Mouse (Mus musculus) MEL (cell line): Measurements from ENCODE around the gene Emx1. TPM values are rescaled to one million over a fixed set of nuclear protein-coding genes. Genes with fewer than 3 reads are reported as not detected.

Experiments
- DNase-seq: peaks from one replicate; pipeline ENCODE4 v3.0.0; 2011; ENCODE audit warnings: low read depth, low spot score
- H3K27ac ChIP-seq: 2 replicates; pipeline ENCODE4 v1.5.1; 2012; ENCODE audit warnings: low read depth, mild to moderate bottlenecking, control low read depth, low read length, moderate library complexity; ENCODE audit not compliant: control insufficient read depth
- H3K27me3 ChIP-seq, 2 experiments: fragments of 150-350 bp in 1 of 2; sonication (generic) in 1 of 2; 2 replicates each; pipeline ENCODE4 v1.6.1; 2012; ENCODE audit warnings: low read length in 2 of 2, mild to moderate bottlenecking in 2 of 2, improper control_type of control experiment in 1 of 2, moderate library complexity in 1 of 2; ENCODE audit not compliant: insufficient read depth in 2 of 2, control insufficient read depth in 1 of 2
- H3K36me3 ChIP-seq, 2 experiments: 2 replicates each; pipeline ENCODE4 v1.6.1; 2012 to 2014; ENCODE audit warnings: low read length in 2 of 2, improper control_type of control experiment in 1 of 2, inconsistent platforms in 1 of 2, mild to moderate bottlenecking in 1 of 2; ENCODE audit not compliant: insufficient read depth in 2 of 2, control insufficient read depth in 1 of 2
- H3K4me1 ChIP-seq, 2 experiments: fragments of 150-350 bp in 1 of 2; sonication (generic) in 1 of 2; 2 replicates each; pipeline ENCODE4 v1.6.1; 2012; ENCODE audit warnings: low read length in 2 of 2, improper control_type of control experiment in 1 of 2, mild to moderate bottlenecking in 1 of 2; ENCODE audit not compliant: insufficient read depth in 2 of 2, control insufficient read depth in 1 of 2
- H3K4me3 ChIP-seq, 2 experiments: fragments of 150-350 bp in 1 of 2; sonication (generic) in 1 of 2; 2 replicates each; pipeline ENCODE4 v1.5.1; 2012; ENCODE audit warnings: low read depth in 2 of 2, low read length in 2 of 2, mild to moderate bottlenecking in 2 of 2, moderate library complexity in 2 of 2, control low read depth in 1 of 2, improper control_type of control experiment in 1 of 2; ENCODE audit not compliant: control insufficient read depth in 1 of 2, insufficient read depth in 1 of 2
- H3K79me2 ChIP-seq: 2 replicates; pipeline ENCODE4 v1.6.1; 2012; ENCODE audit warnings: mild to moderate bottlenecking, low read length, moderate library complexity; ENCODE audit not compliant: control insufficient read depth, poor library complexity, insufficient read depth
- H3K9ac ChIP-seq: 2 replicates; pipeline ENCODE4 v1.6.1; 2012; ENCODE audit warnings: low read depth, mild to moderate bottlenecking, control low read depth, low read length, moderate library complexity; ENCODE audit not compliant: control insufficient read depth, poor library complexity, severe bottlenecking
- H3K9me3 ChIP-seq: fragments of 150-350 bp; sonication (generic); replicated peaks from 2 replicates; pipeline ENCODE4 v1.6.1; 2012; ENCODE audit warnings: mild to moderate bottlenecking, low read length, improper control_type of control experiment, moderate library complexity; ENCODE audit not compliant: insufficient read depth
- BHLHE40 ChIP-seq: IDR thresholded peaks from 2 replicates; pipeline ENCODE4 v1.6.1; 2012; ENCODE audit warnings: low read depth, mild to moderate bottlenecking, inconsistent platforms, low read length, improper control_type of control experiment, borderline replicate concordance
- CTCF ChIP-seq, 3 experiments: IDR thresholded peaks in 2 of 3; conservative IDR thresholded peaks in 1 of 3; 2 replicates each; pipeline ENCODE4 v1.5.1; 2011 to 2012; ENCODE audit warnings: low read length in 3 of 3, low read depth in 2 of 3, mild to moderate bottlenecking in 2 of 3, improper control_type of control experiment in 1 of 3, inconsistent platforms in 1 of 3, mixed read lengths in 1 of 3, moderate library complexity in 1 of 3; ENCODE audit not compliant: control insufficient read depth in 1 of 3, insufficient read depth in 1 of 3, poor library complexity in 1 of 3, severe bottlenecking in 1 of 3
- E2F4 ChIP-seq: IDR thresholded peaks from 2 replicates; pipeline ENCODE4 v1.6.1; 2011; ENCODE audit warnings: low read depth, low read length, improper control_type of control experiment, borderline replicate concordance
- GATA1 ChIP-seq: IDR thresholded peaks from 2 replicates; pipeline ENCODE4 v1.6.1; 2011; ENCODE audit warnings: low read depth, low read length, improper control_type of control experiment
- JUND ChIP-seq: IDR thresholded peaks from 2 replicates; pipeline ENCODE4 v1.6.1; 2011; ENCODE audit warnings: low read depth, mild to moderate bottlenecking, improper control_type of control experiment, low read length
- MAFK ChIP-seq: IDR thresholded peaks from 2 replicates; pipeline ENCODE4 v1.6.1; 2011; ENCODE audit warnings: low read depth, mild to moderate bottlenecking, low read length, improper control_type of control experiment, borderline replicate concordance
- MAZ ChIP-seq: IDR thresholded peaks from 2 replicates; pipeline ENCODE4 v1.6.1; 2012; ENCODE audit warnings: low read depth, mild to moderate bottlenecking, inconsistent platforms, low read length, improper control_type of control experiment
- MYB ChIP-seq: IDR thresholded peaks from 2 replicates; pipeline ENCODE4 v1.6.1; 2011; ENCODE audit warnings: mild to moderate bottlenecking, low read depth, low read length, improper control_type of control experiment
- MYC ChIP-seq: IDR thresholded peaks from 2 replicates; pipeline ENCODE4 v1.6.1; 2011; ENCODE audit warnings: low read depth, mild to moderate bottlenecking, low read length, improper control_type of control experiment, moderate library complexity
- NELFE ChIP-seq: IDR thresholded peaks from 2 replicates; pipeline ENCODE4 v1.6.1; 2011; ENCODE audit warnings: low read depth, low read length, improper control_type of control experiment
- RAD21 ChIP-seq: IDR thresholded peaks from 2 replicates; pipeline ENCODE4 v1.6.1; 2011; ENCODE audit warnings: mild to moderate bottlenecking, low read depth, low read length, improper control_type of control experiment
- RCOR1 ChIP-seq: IDR thresholded peaks from 2 replicates; pipeline ENCODE4 v1.6.1; 2012; ENCODE audit warnings: low read depth, mild to moderate bottlenecking, inconsistent platforms, low read length, improper control_type of control experiment
- SMC3 ChIP-seq: IDR thresholded peaks from 2 replicates; pipeline ENCODE4 v1.6.1; 2011; ENCODE audit warnings: low read depth, low read length, improper control_type of control experiment
- UBTF ChIP-seq: IDR thresholded peaks from 2 replicates; pipeline ENCODE4 v1.6.1; 2012; ENCODE audit warnings: low read depth, mild to moderate bottlenecking, inconsistent platforms, low read length, improper control_type of control experiment, moderate library complexity, borderline replicate concordance; ENCODE audit not compliant: insufficient read depth
- ZKSCAN1 ChIP-seq: IDR thresholded peaks from 2 replicates; pipeline ENCODE4 v1.6.1; 2012; ENCODE audit warnings: low read depth, mild to moderate bottlenecking, inconsistent platforms, low read length, improper control_type of control experiment, moderate library complexity
- polyA plus RNA-seq, 2 experiments: library from polyadenylated mRNA; stranded (reverse) in 1 of 2; unstranded in 1 of 2; fragments of >175 nt in 1 of 2; fragments of >200 nt in 1 of 2; gene quantifications; 2 replicates each; pipeline versions ENCODE4 v1.2.1 to v1.2.4; 2012; ENCODE audit warnings: low replicate concordance in 2 of 2, low read depth in 1 of 2; ENCODE audit not compliant: insufficient read length in 2 of 2, insufficient read depth in 1 of 2, missing spikeins in 1 of 2
- total RNA-seq: library from RNA; depleted of rRNA; stranded (reverse); fragments of 300-350 nt; gene quantifications from 2 replicates; pipeline ENCODE4 v1.2.3, GENCODE M21; 2012

Gene Emx1
- total and polyA plus RNA-seq, 3 experiments: not detected

- TF ChIP-seq GATA1: no peak
- no peak for TF ChIP-seq RAD21
- no peak for TF ChIP-seq MAFK
- TF ChIP-seq SMC3: no peak
- TF ChIP-seq RCOR1: no peak
- TF ChIP-seq ZKSCAN1: no peak
- TF ChIP-seq BHLHE40: no peak
- TF ChIP-seq CTCF (IDR thresholded peaks at IDR 0.05 in 2 of 3, conservative IDR thresholded peaks at IDR 0.05 in 1 of 3; ENCODE audit: control insufficient read depth in 1 of 3, insufficient read depth in 1 of 3, low read depth in 2 of 3, low read length in 3 of 3, poor library complexity in 1 of 3, severe bottlenecking in 1 of 3): no peak
- no peak for TF ChIP-seq UBTF
- TF ChIP-seq NELFE: no peak
- no peak for TF ChIP-seq JUND
- no peak for TF ChIP-seq E2F4
- TF ChIP-seq, all 39 proteins: peak for 0
- H3K4me3 ChIP-seq: no peak overlapping the region
- no peak overlapping the region for H3K27ac ChIP-seq
- H3K36me3 ChIP-seq: no peaks in the 10 kb centered on the region
- no peaks in the 10 kb centered on the region for H3K79me2 ChIP-seq
- no peaks in the 10 kb centered on the region for H3K4me1 ChIP-seq
- DNase-seq: no peak
- no peak overlapping the region for H3K9ac ChIP-seq
- no peaks in the 10 kb centered on the region for H3K9me3 ChIP-seq
- H3K27me3 ChIP-seq: no peaks in the 10 kb centered on the region
Observed at GRCm38 (mm10) chr6:85232045-85232444, 44.8 kb downstream of the Emx1 start.

- H3K4me3 ChIP-seq: no peak overlapping the region
- no peak overlapping the region for H3K9ac ChIP-seq
- no peak for DNase-seq
- H3K27me3 ChIP-seq: no peaks in the 10 kb centered on the region
- no peaks in the 10 kb centered on the region for H3K79me2 ChIP-seq
- TF ChIP-seq MAZ (no peak), MYC (no peak), MYB (no peak), SMC3 (no peak)
- H3K27ac ChIP-seq: no peak overlapping the region
- H3K4me1 ChIP-seq: no peaks in the 10 kb centered on the region
- no peaks in the 10 kb centered on the region for H3K36me3 ChIP-seq
- H3K9me3 ChIP-seq: no peaks in the 10 kb centered on the region
Observed at GRCm38 (mm10) chr6:85232836-85233623, 45.8 kb downstream of the Emx1 start.
